Mouse (Mus musculus): ENCODE measurements around the gene Kat2b. TPM values are rescaled to one million over a fixed set of nuclear protein-coding genes. Genes with fewer than 3 reads are reported as not detected.
"Not testable (repeated sequence)": the region's sequence is repeated elsewhere in the genome, so short reads cannot be mapped to it uniquely, and the experiment has no call there.

Gene Kat2b
- polyA plus RNA-seq, 1 experiment from 2014 or later: 5.5 TPM

GRCm38 (mm10) chr17:53628131-53628530 lies 61.5 kb downstream of the Kat2b start:
- H3K4me2 ChIP-seq: no peak overlapping the region
- no peak overlapping the region for H3K27ac ChIP-seq (ENCODE audit: low read depth, low read length)
- no peaks in the 10 kb centered on the region for H3K27me3 ChIP-seq (ENCODE audit: control insufficient read depth, insufficient read depth, low read length)
- no peaks in the 10 kb centered on the region for H3K4me1 ChIP-seq (ENCODE audit: control insufficient read depth, insufficient read depth, low read length)
- H3K9ac ChIP-seq (ENCODE audit: low read length): no peak overlapping the region
- H3K4me3 ChIP-seq (ENCODE audit: low read depth, low read length): no peak overlapping the region
- no peaks in the 10 kb centered on the region for H3K36me3 ChIP-seq (ENCODE audit: control insufficient read depth, insufficient read depth, low read length)
- WGBS: 82% methylated on average over 5 of the region's 5 CpGs
- ATAC-seq (ENCODE audit: low FRiP score) (no peak), DNase-seq (ENCODE audit: low spot score, missing footprints) (no peak)
- no peaks in the 10 kb centered on the region for H3K9me3 ChIP-seq (ENCODE audit: control insufficient read depth, low read length)

GRCm38 (mm10) chr17:53631344-53631743 lies 64.7 kb downstream of the Kat2b start:
- DNase-seq (ENCODE audit: low spot score, missing footprints) (no peak), ATAC-seq (ENCODE audit: low FRiP score) (no peak)
- H3K36me3 ChIP-seq (ENCODE audit: control insufficient read depth, insufficient read depth, low read length): no peaks in the 10 kb centered on the region
- no peaks in the 10 kb centered on the region for H3K9me3 ChIP-seq (ENCODE audit: control insufficient read depth, low read length)
- no peak overlapping the region for H3K4me2 ChIP-seq
- no peak overlapping the region for H3K4me3 ChIP-seq (ENCODE audit: low read depth, low read length)
- no peaks in the 10 kb centered on the region for H3K27me3 ChIP-seq (ENCODE audit: control insufficient read depth, insufficient read depth, low read length)
- H3K4me1 ChIP-seq (ENCODE audit: control insufficient read depth, insufficient read depth, low read length): no peaks in the 10 kb centered on the region
- no peak overlapping the region for H3K27ac ChIP-seq (ENCODE audit: low read depth, low read length)
- H3K9ac ChIP-seq (ENCODE audit: low read length): no peak overlapping the region

- Histone ChIP-seq H3K27me3 (ENCODE audit: control insufficient read depth, insufficient read depth, low read length) (no peaks in the 10 kb centered on the region), H3K9ac (ENCODE audit: low read length) (no peak overlapping the region), H3K36me3 (ENCODE audit: control insufficient read depth, insufficient read depth, low read length) (peaks cover 2% of the 10 kb centered on the region), H3K4me1 (ENCODE audit: control insufficient read depth, insufficient read depth, low read length) (no peaks in the 10 kb centered on the region), H3K9me3 (ENCODE audit: control insufficient read depth, low read length) (no peaks in the 10 kb centered on the region), H3K4me3 (ENCODE audit: low read depth, low read length) (no peak overlapping the region), H3K27ac (ENCODE audit: low read depth, low read length) (no peak overlapping the region), H3K4me2 (no peak overlapping the region)
- no peak for ATAC-seq (ENCODE audit: low FRiP score)
- 90% methylated on average over 4 of the region's 4 CpGs for WGBS
- DNase-seq (ENCODE audit: low spot score, missing footprints): no peak
These were observed 76.7 kb downstream of the Kat2b start for GRCm38 (mm10) chr17:53643360-53643759.

GRCm38 (mm10) chr17:53650251-53650661 lies 83.6 kb downstream of the Kat2b start:
- ATAC-seq (ENCODE audit: low FRiP score) (no peak), DNase-seq (ENCODE audit: low spot score, missing footprints) (no peak)
- H3K27me3 ChIP-seq (ENCODE audit: control insufficient read depth, insufficient read depth, low read length): no peaks in the 10 kb centered on the region
- no peak overlapping the region for H3K27ac ChIP-seq (ENCODE audit: low read depth, low read length)
- H3K36me3 ChIP-seq (ENCODE audit: control insufficient read depth, insufficient read depth, low read length): peaks cover 5% of the 10 kb centered on the region; the same call in 1 of the 2 replicates
- no peak overlapping the region for H3K4me3 ChIP-seq (ENCODE audit: low read depth, low read length)
- 82% methylated on average over 2 of the region's 2 CpGs for WGBS
- no peaks in the 10 kb centered on the region for H3K4me1 ChIP-seq (ENCODE audit: control insufficient read depth, insufficient read depth, low read length)
- H3K9ac ChIP-seq (ENCODE audit: low read length): no peak overlapping the region
- no peaks in the 10 kb centered on the region; the same call in 1 of the 2 replicates for H3K9me3 ChIP-seq (ENCODE audit: control insufficient read depth, low read length)
- no peak overlapping the region for H3K4me2 ChIP-seq

GRCm38 (mm10) chr17:53654596-53654995 lies 87.9 kb downstream of the Kat2b start:
- H3K9me3 ChIP-seq (ENCODE audit: control insufficient read depth, low read length): no peaks in the 10 kb centered on the region
- H3K4me1 ChIP-seq (ENCODE audit: control insufficient read depth, insufficient read depth, low read length): no peaks in the 10 kb centered on the region
- H3K27ac ChIP-seq (ENCODE audit: low read depth, low read length): no peak overlapping the region
- no peak overlapping the region for H3K9ac ChIP-seq (ENCODE audit: low read length)
- H3K4me3 ChIP-seq (ENCODE audit: low read depth, low read length): no peak overlapping the region
- no peaks in the 10 kb centered on the region for H3K27me3 ChIP-seq (ENCODE audit: control insufficient read depth, insufficient read depth, low read length)
- WGBS: 90% methylated on average over 4 of the region's 4 CpGs
- ATAC-seq (ENCODE audit: low FRiP score) (no peak), DNase-seq (ENCODE audit: low spot score, missing footprints) (no peak)
- H3K4me2 ChIP-seq: no peak overlapping the region
- no peaks in the 10 kb centered on the region for H3K36me3 ChIP-seq (ENCODE audit: control insufficient read depth, insufficient read depth, low read length)

- H3K27ac ChIP-seq (ENCODE audit: low read depth, low read length): no peak overlapping the region
- ATAC-seq (ENCODE audit: low FRiP score): no peak
- H3K9ac ChIP-seq (ENCODE audit: low read length): no peak overlapping the region
- no peak for DNase-seq (ENCODE audit: low spot score, missing footprints)
- H3K4me3 ChIP-seq (ENCODE audit: low read depth, low read length): no peak overlapping the region
- no peaks in the 10 kb centered on the region for H3K27me3 ChIP-seq (ENCODE audit: control insufficient read depth, insufficient read depth, low read length)
- no peaks in the 10 kb centered on the region for H3K9me3 ChIP-seq (ENCODE audit: control insufficient read depth, low read length)
- WGBS: 94% methylated on average over 6 of the region's 6 CpGs
- no peaks in the 10 kb centered on the region for H3K36me3 ChIP-seq (ENCODE audit: control insufficient read depth, insufficient read depth, low read length)
- no peaks in the 10 kb centered on the region for H3K4me1 ChIP-seq (ENCODE audit: control insufficient read depth, insufficient read depth, low read length)
- no peak overlapping the region for H3K4me2 ChIP-seq
These were observed 88.4 kb downstream of the Kat2b start for GRCm38 (mm10) chr17:53655081-53655480.

GRCm38 (mm10) chr17:53655959-53656358 lies 89.3 kb downstream of the Kat2b start:
- DNase-seq (ENCODE audit: low spot score, missing footprints): no peak
- H3K4me3 ChIP-seq (ENCODE audit: low read depth, low read length): no peak overlapping the region
- no peaks in the 10 kb centered on the region for H3K36me3 ChIP-seq (ENCODE audit: control insufficient read depth, insufficient read depth, low read length)
- ATAC-seq (ENCODE audit: low FRiP score): no peak
- H3K27me3 ChIP-seq (ENCODE audit: control insufficient read depth, insufficient read depth, low read length): no peaks in the 10 kb centered on the region
- no peak overlapping the region for H3K27ac ChIP-seq (ENCODE audit: low read depth, low read length)
- H3K9me3 ChIP-seq (ENCODE audit: control insufficient read depth, low read length): no peaks in the 10 kb centered on the region
- H3K4me1 ChIP-seq (ENCODE audit: control insufficient read depth, insufficient read depth, low read length): no peaks in the 10 kb centered on the region
- H3K4me2 ChIP-seq: no peak overlapping the region
- WGBS: 87% methylated on average over 2 of the region's 2 CpGs
- H3K9ac ChIP-seq (ENCODE audit: low read length): no peak overlapping the region

GRCm38 (mm10) chr17:53656369-53656860 lies 89.8 kb downstream of the Kat2b start:
- Histone ChIP-seq H3K27ac (ENCODE audit: low read depth, low read length) (no peak overlapping the region), H3K4me2 (no peak overlapping the region), H3K27me3 (ENCODE audit: control insufficient read depth, insufficient read depth, low read length) (no peaks in the 10 kb centered on the region), H3K4me3 (ENCODE audit: low read depth, low read length) (no peak overlapping the region), H3K9ac (ENCODE audit: low read length) (no peak overlapping the region), H3K36me3 (ENCODE audit: control insufficient read depth, insufficient read depth, low read length) (no peaks in the 10 kb centered on the region), H3K9me3 (ENCODE audit: control insufficient read depth, low read length) (no peaks in the 10 kb centered on the region), H3K4me1 (ENCODE audit: control insufficient read depth, insufficient read depth, low read length) (no peaks in the 10 kb centered on the region)
- ATAC-seq (ENCODE audit: low FRiP score) (no peak), DNase-seq (ENCODE audit: low spot score, missing footprints) (no peak)
- WGBS: 75% methylated on average over 6 of the region's 6 CpGs

- WGBS: 72% methylated on average over 2 of the region's 2 CpGs
- H3K9ac ChIP-seq (ENCODE audit: low read length); H3K9me3 ChIP-seq (ENCODE audit: control insufficient read depth, low read length); H3K4me2 ChIP-seq; DNase-seq (ENCODE audit: low spot score, missing footprints); H3K27me3 ChIP-seq (ENCODE audit: control insufficient read depth, insufficient read depth, low read length); H3K4me1 ChIP-seq (ENCODE audit: control insufficient read depth, insufficient read depth, low read length); ATAC-seq (ENCODE audit: low FRiP score); H3K27ac ChIP-seq (ENCODE audit: low read depth, low read length); H3K4me3 ChIP-seq (ENCODE audit: low read depth, low read length); H3K36me3 ChIP-seq (ENCODE audit: control insufficient read depth, insufficient read depth, low read length): not testable (repeated sequence)
These were observed 90.7 kb downstream of the Kat2b start for GRCm38 (mm10) chr17:53657391-53657790.

Measured in midbrain, embryonic 11.5 days (tissue).